In genomic region chr12:50537761-50538160, GRCm38 (mm10) we compare ENCODE assay signal across 6 mouse cellular contexts.
"Had no signal": no experiment of that assay in that cellular context is flagged by ENCODE, and none has a peak within 500 bp of the region (broad histone marks: within the 10 kb centered on the region; RNA-seq: fewer than 3 reads in every experiment).

No protein-coding gene starts in this region.

- ATAC-seq: intestine, postnatal 0 days; lung, postnatal 0 days had no signal

- DNase-seq: kidney, adult 8-10 months; kidney, postnatal 25 days; lung, adult 2 months; lung, postnatal 36 days had no signal
